Mouse (Mus musculus) myocyte (in vitro differentiated cells): ENCODE data around the gene Slc25a39.

Source experiments
- POLR2A ChIP-seq: IDR thresholded peaks from one replicate; pipeline ENCODE4 v1.6.1; 2011; ENCODE audit warnings: low read depth, mild to moderate bottlenecking, control low read depth, moderate library complexity; ENCODE audit not compliant: insufficient read length
- TCF12 ChIP-seq: IDR thresholded peaks from one replicate; pipeline ENCODE4 v1.6.1; 2011; ENCODE audit warnings: mild to moderate bottlenecking, control low read depth; ENCODE audit not compliant: poor library complexity, insufficient read depth, severe bottlenecking
- TCF3 ChIP-seq: IDR thresholded peaks from one replicate; pipeline ENCODE4 v1.6.1; 2011; ENCODE audit warnings: low read depth, control low read depth; ENCODE audit not compliant: insufficient read length

- TF ChIP-seq TCF12 (no peak), POLR2A (no peak), TCF3 (no peak)
These were observed 27.7 kb downstream of the Slc25a39 start for GRCm38 (mm10) chr11:102380091-102380490.
